Mouse (Mus musculus) midbrain, postnatal 0 days (tissue): ENCODE data around the gene Isg20l2. TPM values are rescaled to one million over a fixed set of nuclear protein-coding genes. Genes with fewer than 3 reads are reported as not detected.

Experiments used
- ATAC-seq: fragments of 200-750 bp; cut with Nextera tagmentation; 2 replicates; pipeline ENCODE4 v1.8.0; 2017; ENCODE audit warnings: moderate number of reproducible peaks, mild to moderate bottlenecking, moderate TSS enrichment, moderate library complexity; ENCODE audit not compliant: low FRiP score
- DNase-seq: peaks from one replicate; pipeline ENCODE4 v3.0.0-alpha.2; 2015; ENCODE audit warnings: low spot score
- H3K27ac ChIP-seq: fragments of 300-500 bp; sonication (generic); 2 replicates; pipeline ENCODE4 v1.5.1; 2014; ENCODE audit warnings: low read depth, mild to moderate bottlenecking, low read length, mixed read lengths
- H3K27me3 ChIP-seq: fragments of 300-500 bp; sonication (generic); 2 replicates; pipeline ENCODE4 v1.6.1; 2014; ENCODE audit warnings: low read length, control low read depth, mixed read lengths; ENCODE audit not compliant: insufficient read depth
- H3K36me3 ChIP-seq: fragments of 300-500 bp; sonication (generic); 2 replicates; pipeline ENCODE4 v1.6.1; 2014; ENCODE audit warnings: low read length, control low read depth, mixed read lengths; ENCODE audit not compliant: insufficient read depth
- H3K4me1 ChIP-seq: fragments of 300-500 bp; sonication (generic); 2 replicates; pipeline ENCODE4 v1.6.1; 2014; ENCODE audit warnings: mild to moderate bottlenecking, control low read depth, antibody characterized with exemption, low read length, mixed read lengths; ENCODE audit not compliant: insufficient read depth
- H3K4me2 ChIP-seq: fragments of 300-500 bp; sonication (generic); 2 replicates; pipeline ENCODE4 v1.6.1; 2014; ENCODE audit warnings: low read depth, mild to moderate bottlenecking, low read length, mixed read lengths; ENCODE audit not compliant: poor library complexity, severe bottlenecking
- H3K4me3 ChIP-seq: fragments of 300-500 bp; sonication (generic); 2 replicates; pipeline ENCODE4 v1.5.1; 2014; ENCODE audit warnings: low read depth, mild to moderate bottlenecking, low read length, moderate library complexity
- H3K9ac ChIP-seq: fragments of 300-500 bp; sonication (generic); replicated peaks from 2 replicates; pipeline ENCODE4 v1.6.1; 2014; ENCODE audit warnings: mild to moderate bottlenecking, low read length, moderate library complexity, mixed read lengths; ENCODE audit not compliant: poor library complexity, severe bottlenecking
- H3K9me3 ChIP-seq: fragments of 300-500 bp; sonication (generic); 2 replicates; pipeline ENCODE4 v1.6.1; 2016; ENCODE audit warnings: low read length, control low read depth
- CTCF ChIP-seq: IDR thresholded peaks from 2 replicates; pipeline ENCODE4 v1.5.1; 2016; ENCODE audit warnings: antibody characterized with exemption, mild to moderate bottlenecking
- WGBS: fragments of 180-500 bp; shearing (Covaris S2); extraction: QIAGEN DNeasy Blood & Tissue Kit; methylation state at CpG from one replicate; pipeline ENCODE4 v1.1.7; 2014; 5-methylcytosine and 5-hydroxymethylcytosine counted together
- polyA plus RNA-seq: library from polyadenylated mRNA; unstranded; fragments of >200 nt; fragmentation: Nextera tagmentation; extraction: Ambion mirVana; gene quantifications from 2 replicates; pipeline ENCODE4 v1.2.1, GENCODE M21; 2015
- total RNA-seq: library from RNA; depleted of rRNA; stranded (reverse); fragments of >200 nt; gene quantifications from 2 replicates; pipeline ENCODE4 v1.2.3, GENCODE M21; 2014

Gene Isg20l2
- total and polyA plus RNA-seq, 2 experiments from 2014 or later: 14.7 to 20.5 TPM

DNA sequence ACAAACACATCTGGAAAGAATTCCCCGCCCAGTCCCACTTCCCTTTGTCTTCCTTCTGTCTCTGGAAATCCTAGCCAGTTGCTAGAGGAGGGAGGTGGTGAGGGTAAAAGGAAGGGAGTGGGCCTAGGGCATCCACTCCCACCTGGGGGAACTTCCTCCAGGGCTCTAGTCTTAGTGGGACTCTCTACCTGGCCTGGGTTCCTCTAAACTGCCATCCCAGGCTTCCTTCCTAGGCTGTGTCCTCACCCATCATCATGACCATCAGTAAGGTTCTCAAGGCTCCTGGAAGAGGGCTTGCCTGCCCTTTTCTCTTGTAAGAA is 16.4 kb downstream of the Isg20l2 start:
- no peak for TF ChIP-seq CTCF
- ATAC-seq (no peak), DNase-seq (no peak)
- peaks cover 14% of the 10 kb centered on the region for H3K4me1 ChIP-seq
- H3K9me3 ChIP-seq: no peaks in the 10 kb centered on the region
- no peak overlapping the region for H3K9ac ChIP-seq
- H3K4me3 ChIP-seq: no peak overlapping the region
- no peak overlapping the region for H3K4me2 ChIP-seq
- WGBS: 45% methylated on average over 1 of the region's 1 CpGs
- H3K27ac ChIP-seq: no peak overlapping the region
- 0 out of 2 replicates have a peak, but pooled peaks cover 4% of the 10 kb centered on the region for H3K27me3 ChIP-seq
- H3K36me3 ChIP-seq: peaks cover 9% of the 10 kb centered on the region

DNA sequence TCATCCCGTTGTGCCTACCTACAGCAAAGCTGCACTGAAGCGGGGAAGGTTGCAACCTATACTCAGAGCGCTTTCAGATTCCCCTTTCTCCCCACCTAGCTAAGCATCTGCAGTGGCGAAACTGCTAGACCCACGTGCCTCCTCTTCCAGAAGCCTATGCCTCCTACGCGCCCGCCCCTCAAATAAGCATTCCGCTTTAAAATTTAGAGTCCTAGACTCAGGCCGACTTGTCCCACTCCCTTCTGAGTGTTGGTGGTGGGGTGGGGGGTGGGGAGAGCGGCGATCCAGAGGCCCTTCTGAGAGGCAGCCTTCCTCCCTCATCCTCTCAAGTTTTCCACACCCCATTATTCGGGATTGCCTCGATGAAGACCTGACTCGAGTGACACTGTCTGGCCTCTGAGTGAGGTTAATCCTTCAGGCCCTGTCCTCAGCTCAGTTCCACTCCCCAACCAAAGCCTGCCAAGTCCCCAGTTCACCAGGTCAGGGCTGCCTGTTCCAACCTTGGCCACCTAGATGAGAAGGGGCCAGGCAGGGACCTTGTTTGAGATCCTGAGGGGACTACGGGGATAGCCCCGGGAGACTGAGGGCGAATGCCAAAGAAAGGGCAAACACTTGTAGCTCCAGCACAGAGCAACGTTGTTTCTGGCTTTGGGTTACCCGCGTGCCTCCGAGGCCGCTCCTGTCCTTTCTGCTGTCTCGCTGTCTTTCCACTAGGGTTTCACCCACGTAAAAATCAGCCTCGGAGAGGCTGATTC is 17.1 kb downstream of the Isg20l2 start:
- Histone ChIP-seq H3K9ac (0 out of 2 replicates have a peak overlapping the region, but pooled peaks have one; percentile 13), H3K4me3 (peak overlapping the region; percentile 26), H3K36me3 (peaks cover 4% of the 10 kb centered on the region; the same call in 1 of the 2 replicates), H3K4me1 (peaks cover 14% of the 10 kb centered on the region), H3K9me3 (no peaks in the 10 kb centered on the region), H3K4me2 (peak overlapping the region; percentile 64), H3K27ac (no peak overlapping the region), H3K27me3 (0 out of 2 replicates have a peak, but pooled peaks cover 4% of the 10 kb centered on the region)
- DNase-seq: no peak
- ATAC-seq: no peak
- 7% methylated on average over 26 of the region's 26 CpGs for WGBS
- no peak for TF ChIP-seq CTCF

DNA sequence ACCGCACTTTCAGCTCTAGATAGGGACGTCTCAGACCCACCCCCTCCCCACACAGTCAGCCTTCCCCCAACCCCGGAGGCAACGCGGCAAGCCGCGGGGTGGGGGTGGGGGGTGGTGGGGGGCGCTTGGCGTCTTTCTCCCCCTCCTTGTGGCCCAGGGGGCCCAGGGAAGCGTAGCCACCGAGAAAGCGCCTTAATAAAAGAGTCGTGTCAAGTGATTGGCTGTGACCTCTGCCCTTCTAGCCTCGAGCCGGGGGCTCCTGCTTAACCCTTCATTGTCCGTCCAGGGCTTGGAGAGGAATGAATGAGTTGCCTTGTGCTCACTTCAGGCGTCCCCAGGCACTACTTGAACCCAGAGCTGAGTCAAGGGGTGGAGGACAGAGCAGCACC is 17.7 kb downstream of the Isg20l2 start:
- ATAC-seq (no peak), DNase-seq (no peak)
- WGBS: 0% methylated on average over 17 of the region's 17 CpGs
- Histone ChIP-seq H3K9ac (0 out of 2 replicates have a peak overlapping the region, but pooled peaks have one; percentile 13), H3K9me3 (no peaks in the 10 kb centered on the region), H3K27me3 (0 out of 2 replicates have a peak, but pooled peaks cover 4% of the 10 kb centered on the region), H3K27ac (no peak overlapping the region), H3K36me3 (no peaks in the 10 kb centered on the region), H3K4me2 (peak overlapping the region; percentile 64), H3K4me3 (peak overlapping the region; percentile 26), H3K4me1 (peaks cover 14% of the 10 kb centered on the region)
- TF ChIP-seq CTCF: no peak

DNA sequence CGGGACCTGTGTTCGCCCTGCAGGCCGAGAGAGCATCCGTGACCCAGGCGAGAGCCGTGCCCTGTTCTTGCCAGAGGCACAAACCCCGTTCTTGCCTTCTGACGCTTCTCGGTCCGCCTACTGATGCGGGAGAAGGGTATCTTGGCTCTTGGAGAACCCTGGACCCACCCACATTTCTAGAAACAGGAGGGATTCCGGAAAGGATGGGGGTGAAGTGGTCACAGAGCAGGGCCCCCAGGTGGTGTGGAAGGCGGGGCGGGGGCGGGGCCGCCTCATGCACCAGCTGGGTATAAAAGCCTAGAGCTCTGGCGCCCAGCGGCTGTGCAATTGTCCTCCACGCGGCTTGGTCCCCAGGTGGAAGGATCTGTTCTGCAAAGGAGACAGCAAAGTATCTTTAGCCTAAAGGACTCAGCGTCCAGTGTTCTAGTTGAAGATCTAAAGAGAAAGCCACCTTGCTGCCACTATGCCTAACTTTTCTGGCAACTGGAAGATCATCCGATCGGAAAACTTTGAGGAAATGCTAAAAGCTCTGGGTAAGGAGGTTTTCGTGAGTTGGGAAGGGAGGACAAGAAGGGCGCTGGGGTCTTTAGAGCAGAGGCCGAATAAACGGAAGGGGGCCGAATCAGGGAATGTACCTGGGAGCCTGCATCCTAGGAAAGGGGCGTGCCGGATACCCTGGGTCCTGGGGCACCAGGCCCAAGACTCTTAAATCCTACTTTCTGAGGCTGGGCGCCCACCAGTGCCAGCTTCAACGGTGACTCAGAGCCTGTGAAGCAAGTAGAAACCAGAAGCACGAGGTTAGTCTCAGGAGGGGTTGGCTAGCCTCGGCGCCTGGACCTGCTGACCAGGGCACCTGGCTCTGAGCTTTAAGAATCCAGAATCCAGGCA is 18.5 kb downstream of the Isg20l2 start, which contains the start of gene Crabp2:
Crabp2 (plus strand) TSS at position 289 of the 888 bp plus-strand sequence.
- no peak for DNase-seq
- Histone ChIP-seq H3K9ac (0 out of 2 replicates have a peak within 1 kb of the TSS, but pooled peaks have one; percentile 13), H3K27ac (no peak within 1 kb of the TSS), H3K27me3 (0 out of 2 replicates have a peak, but pooled peaks cover 4% of the 10 kb centered on the region), H3K4me3 (peak within 1 kb of the TSS; percentile 26), H3K4me2 (peak within 1 kb of the TSS; percentile 64), H3K4me1 (peaks cover 14% of the 10 kb centered on the region), H3K36me3 (no peaks in the 10 kb centered on the region), H3K9me3 (no peaks in the 10 kb centered on the region)
- 6% methylated on average over 33 of the region's 35 CpGs for WGBS
- ATAC-seq: no peak
- TF ChIP-seq CTCF: no peak

DNA sequence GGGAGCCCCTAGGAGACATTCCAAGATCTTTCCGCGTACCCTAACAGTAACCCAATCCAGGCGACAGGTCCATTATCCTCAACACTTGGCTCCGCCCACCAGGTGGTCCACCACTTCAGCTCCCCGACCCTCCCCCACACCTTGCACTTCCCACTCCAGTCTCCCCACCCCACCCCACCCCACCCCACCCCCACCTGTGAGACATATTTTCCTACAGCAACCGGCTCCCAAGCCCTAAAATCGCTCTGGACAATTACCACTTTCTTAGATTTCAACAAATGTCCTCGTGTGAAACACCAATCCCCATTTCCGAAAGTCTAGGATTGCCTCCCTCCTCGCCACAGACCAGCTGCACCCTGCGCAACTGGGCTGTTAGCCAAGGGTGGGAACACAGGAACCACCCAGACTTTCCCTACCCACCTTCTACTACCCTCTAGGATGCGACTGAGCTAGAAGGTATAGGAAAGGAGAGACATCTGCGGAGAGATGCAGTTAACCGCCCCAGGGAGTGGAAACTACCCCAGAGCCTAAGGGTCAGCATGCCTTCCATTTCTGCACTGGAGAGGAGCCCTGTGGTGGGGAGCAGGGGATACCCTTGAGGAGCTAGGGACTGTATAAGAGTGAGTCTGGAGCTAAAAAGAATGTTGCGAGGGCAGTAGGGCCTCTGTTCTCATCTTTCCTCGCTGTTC is 19.3 kb downstream of the Isg20l2 start:
- H3K9me3 ChIP-seq: no peaks in the 10 kb centered on the region
- DNase-seq: no peak
- H3K9ac ChIP-seq: no peak overlapping the region
- no peak overlapping the region for H3K27ac ChIP-seq
- H3K4me3 ChIP-seq: no peak overlapping the region
- 0 out of 2 replicates have a peak overlapping the region, but pooled peaks have one; percentile 64 for H3K4me2 ChIP-seq
- no peak for TF ChIP-seq CTCF
- WGBS: 27% methylated on average over 16 of the region's 16 CpGs
- H3K4me1 ChIP-seq: peaks cover 14% of the 10 kb centered on the region
- H3K27me3 ChIP-seq: 0 out of 2 replicates have a peak, but pooled peaks cover 4% of the 10 kb centered on the region
- no peaks in the 10 kb centered on the region for H3K36me3 ChIP-seq
- no peak for ATAC-seq
